Mouse (Mus musculus): Measurements from ENCODE around the gene Rnf145. TPM values are rescaled to one million over a fixed set of nuclear protein-coding genes. Genes with fewer than 3 reads are reported as not detected.

Gene Rnf145
- polyA plus RNA-seq, 1 experiment from 2014 or later: 102 TPM

DNA sequence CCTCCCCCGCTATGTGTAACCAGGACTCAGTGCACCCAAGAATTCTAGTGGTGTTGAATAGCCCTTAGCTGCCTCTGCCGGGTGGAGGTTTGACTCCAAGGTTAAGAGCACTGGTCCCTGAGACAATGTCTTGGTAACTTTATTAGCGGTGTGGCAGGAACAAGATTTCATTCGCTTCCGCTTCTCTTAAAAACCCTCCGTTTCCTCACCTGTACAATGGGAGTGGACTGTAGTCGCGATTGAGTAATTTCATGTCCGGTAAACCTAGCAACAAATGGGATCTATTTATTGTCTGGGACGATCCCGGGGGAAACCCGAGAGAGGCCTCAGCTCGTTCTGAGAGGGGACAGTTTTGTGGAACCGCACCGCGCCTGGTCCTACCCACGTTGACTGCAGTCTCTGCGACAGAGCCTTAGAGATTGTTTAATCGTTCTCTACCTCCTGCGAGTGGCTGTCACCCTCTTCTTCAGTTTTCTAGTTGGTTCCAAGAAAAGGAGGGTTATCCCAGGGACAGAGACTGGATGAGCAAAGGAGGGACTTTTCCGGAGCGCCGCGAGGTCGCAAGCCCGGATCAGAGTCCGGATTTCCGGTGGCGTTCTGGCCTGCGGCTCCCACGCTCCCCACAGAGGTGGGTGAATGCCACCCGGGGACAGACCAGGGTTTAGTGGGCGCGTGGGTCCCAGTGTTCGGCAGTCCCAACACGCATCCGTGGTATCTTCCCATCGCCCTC, 94.1 kb downstream of the Rnf145 start:
- WGBS: 2% methylated on average over 38 of the region's 38 CpGs
- no peaks in the 10 kb centered on the region for H3K9me3 ChIP-seq (replicated peaks; ENCODE audit: control insufficient read depth, low read length)
- no peaks in the 10 kb centered on the region for H3K36me3 ChIP-seq (ENCODE audit: control insufficient read depth, insufficient read depth, low read length)
- peaks cover 58% of the 10 kb centered on the region for H3K27me3 ChIP-seq (replicated peaks; ENCODE audit: control insufficient read depth, insufficient read depth, low read length)
- H3K4me3 ChIP-seq (ENCODE audit: low read depth, low read length): peak overlapping the region; percentile 19
- H3K27ac ChIP-seq (ENCODE audit: low read depth, low read length): no peak overlapping the region
- no peak for DNase-seq (ENCODE audit: low spot score)
- H3K4me1 ChIP-seq (ENCODE audit: control insufficient read depth, insufficient read depth, low read length): peaks cover 12% of the 10 kb centered on the region
- H3K9ac ChIP-seq (ENCODE audit: low read length): no peak overlapping the region
- no peak for ATAC-seq
- H3K4me2 ChIP-seq (ENCODE audit: low read length): peak overlapping the region; percentile 42

DNA sequence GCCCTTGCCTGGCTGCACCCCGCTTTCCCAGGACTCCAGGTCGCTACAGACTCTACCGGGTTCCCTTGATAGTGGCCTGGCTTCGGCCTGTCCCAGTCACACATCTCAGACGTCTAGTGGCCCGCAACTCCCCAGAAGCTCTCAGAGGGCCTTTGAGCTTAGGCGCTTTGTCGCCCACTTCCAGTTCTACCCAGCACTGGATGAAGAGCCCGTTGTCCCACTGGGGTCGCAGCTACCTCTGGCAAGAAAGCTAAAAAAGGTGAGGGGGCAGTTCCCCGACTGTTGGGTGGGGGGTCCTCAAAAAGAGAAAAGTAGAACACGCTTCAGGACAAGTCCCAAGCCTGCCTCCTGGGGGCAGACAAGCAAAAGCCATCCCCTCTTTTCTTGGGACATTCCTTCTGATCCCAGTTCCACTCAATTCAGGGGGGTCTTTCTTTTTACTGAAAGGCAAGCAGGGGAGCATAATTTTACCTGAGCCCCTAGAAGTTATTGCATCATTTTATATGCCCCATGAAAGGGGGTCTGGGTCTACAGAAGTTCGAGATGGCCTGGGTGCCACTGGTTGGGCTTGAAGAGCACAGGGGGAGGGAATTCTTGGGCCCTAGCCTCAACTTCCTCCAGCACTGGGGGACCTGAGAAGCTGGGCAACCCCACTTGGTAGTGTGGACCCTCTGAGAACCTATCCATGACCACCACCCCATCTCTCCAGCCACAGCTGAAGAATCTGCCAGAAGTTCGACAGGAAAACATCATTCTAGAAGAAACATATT, 94.8 kb downstream of the Rnf145 start:
- peak overlapping the region; percentile 19 for H3K4me3 ChIP-seq (ENCODE audit: low read depth, low read length)
- DNase-seq (ENCODE audit: low spot score) (no peak), ATAC-seq (no peak)
- H3K27ac ChIP-seq (ENCODE audit: low read depth, low read length): no peak overlapping the region
- peaks cover 56% of the 10 kb centered on the region for H3K27me3 ChIP-seq (replicated peaks; ENCODE audit: control insufficient read depth, insufficient read depth, low read length)
- peaks cover 12% of the 10 kb centered on the region for H3K4me1 ChIP-seq (ENCODE audit: control insufficient read depth, insufficient read depth, low read length)
- H3K9me3 ChIP-seq (replicated peaks; ENCODE audit: control insufficient read depth, low read length): no peaks in the 10 kb centered on the region
- H3K9ac ChIP-seq (ENCODE audit: low read length): no peak overlapping the region
- WGBS: 4% methylated on average over 14 of the region's 14 CpGs
- peak overlapping the region; percentile 42 for H3K4me2 ChIP-seq (ENCODE audit: low read length)
- no peaks in the 10 kb centered on the region for H3K36me3 ChIP-seq (ENCODE audit: control insufficient read depth, insufficient read depth, low read length)

Small RNA genes lying within 50 kb of the gene (microRNA-seq; reads per million reads assigned to microRNA genes)
- gene Gm22121: not detected

Other genes with a start within 250 kb of the Rnf145 start
- not detected in 2 replicates for gene Il12b, start 118.9 kb upstream of the Rnf145 start, polyA plus RNA-seq (2014; fragmentation: Nextera tagmentation; extraction: Ambion mirVana)
- gene Ublcp1, start 48.5 kb upstream of the Rnf145 start, polyA plus RNA-seq (2014; fragmentation: Nextera tagmentation; extraction: Ambion mirVana): 65.0 and 74.5 TPM in 2 replicates
- gene Ebf1, start 98.4 kb downstream of the Rnf145 start, polyA plus RNA-seq (2014; fragmentation: Nextera tagmentation; extraction: Ambion mirVana): 30.7 and 37.6 TPM in 2 replicates